Mouse (Mus musculus) cerebellum, adult 18-20 months (tissue): ENCODE measurements around the gene Khdrbs1.
"Not testable (repeated sequence)": the region's sequence is repeated elsewhere in the genome, so short reads cannot be mapped to it uniquely, and the experiment has no call there.

ENCODE experiments used
- DNase-seq, 2 experiments: peaks; one replicate each; pipeline ENCODE4 v3.0.0; 2021

Gene Khdrbs1

GRCm38 (mm10) chr4:129742232-129743009, at the start of gene Khdrbs1:
TSS of gene Khdrbs1 (minus strand) at chr4:129742303.
- DNase-seq, result peak; percentile 95

GRCm38 (mm10) chr4:129791399-129791798, 49.3 kb upstream of the Khdrbs1 start:
- DNase-seq, result no peak

GRCm38 (mm10) chr4:129790475-129790874, 48.4 kb upstream of the Khdrbs1 start:
- no peak for DNase-seq

- no peak for DNase-seq
Measured at GRCm38 (mm10) chr4:129789635-129790034, 47.5 kb upstream of the Khdrbs1 start.

GRCm38 (mm10) chr4:129788693-129789092, 46.6 kb upstream of the Khdrbs1 start:
- no peak for DNase-seq

GRCm38 (mm10) chr4:129785178-129785577, 43.1 kb upstream of the Khdrbs1 start:
- peak; percentile 67 to 78 for DNase-seq

GRCm38 (mm10) chr4:129783506-129783905, 41.4 kb upstream of the Khdrbs1 start:
- DNase-seq, result no peak

- DNase-seq, result no peak
Measured at GRCm38 (mm10) chr4:129782857-129783331, 40.8 kb upstream of the Khdrbs1 start.

- peak; percentile 27 to 28 for DNase-seq
Measured at GRCm38 (mm10) chr4:129781881-129782675, 40.0 kb upstream of the Khdrbs1 start.

- DNase-seq, result peak; percentile 43 to 47
Measured at GRCm38 (mm10) chr4:129771672-129772521, 29.8 kb upstream of the Khdrbs1 start.

- no peak for DNase-seq
Measured at GRCm38 (mm10) chr4:129771314-129771671, 29.2 kb upstream of the Khdrbs1 start.

- DNase-seq, result no peak
Measured at GRCm38 (mm10) chr4:129770600-129770999, 28.5 kb upstream of the Khdrbs1 start.

GRCm38 (mm10) chr4:129768742-129769141, 26.6 kb upstream of the Khdrbs1 start:
- DNase-seq, result not testable (repeated sequence)

- peak; percentile 50 to 58 for DNase-seq
Measured at GRCm38 (mm10) chr4:129767782-129768181, 25.7 kb upstream of the Khdrbs1 start.

- no peak for DNase-seq
Measured at GRCm38 (mm10) chr4:129765351-129765750, 23.2 kb upstream of the Khdrbs1 start.

- not testable (repeated sequence) for DNase-seq
Measured at GRCm38 (mm10) chr4:129762496-129762895, 20.4 kb upstream of the Khdrbs1 start.

- DNase-seq, result no peak
Measured at GRCm38 (mm10) chr4:129761606-129762005, 19.5 kb upstream of the Khdrbs1 start.

- DNase-seq, result no peak
Measured at GRCm38 (mm10) chr4:129755455-129755854, 13.4 kb upstream of the Khdrbs1 start.

GRCm38 (mm10) chr4:129754742-129755141, 12.6 kb upstream of the Khdrbs1 start:
- DNase-seq, result no peak

GRCm38 (mm10) chr4:129750430-129750829, 8.3 kb upstream of the Khdrbs1 start:
- DNase-seq, result no peak

GRCm38 (mm10) chr4:129746591-129746990, 4.5 kb upstream of the Khdrbs1 start:
- no peak for DNase-seq

GRCm38 (mm10) chr4:129746106-129746505, 4.0 kb upstream of the Khdrbs1 start:
- no peak for DNase-seq

- DNase-seq, result no peak
Measured at GRCm38 (mm10) chr4:129743494-129743893, 1.4 kb upstream of the Khdrbs1 start.
